Mouse (Mus musculus) layer of hippocampus, postnatal 14 days (tissue): ENCODE measurements at regions not wholly inside any gene's neighbourhood (a gene's known extent, or its start where the extent isn't known, plus 50 kb on each side); places are given as distances from the start of the nearest gene placed in this dataset.

Experiments
- DNase-seq, 2 experiments: peaks; one replicate each; pipeline ENCODE4 v3.0.0; 2021 to 2022; ENCODE audit warnings: low spot score in 2 of 2, mixed read lengths in 1 of 2

DNA sequence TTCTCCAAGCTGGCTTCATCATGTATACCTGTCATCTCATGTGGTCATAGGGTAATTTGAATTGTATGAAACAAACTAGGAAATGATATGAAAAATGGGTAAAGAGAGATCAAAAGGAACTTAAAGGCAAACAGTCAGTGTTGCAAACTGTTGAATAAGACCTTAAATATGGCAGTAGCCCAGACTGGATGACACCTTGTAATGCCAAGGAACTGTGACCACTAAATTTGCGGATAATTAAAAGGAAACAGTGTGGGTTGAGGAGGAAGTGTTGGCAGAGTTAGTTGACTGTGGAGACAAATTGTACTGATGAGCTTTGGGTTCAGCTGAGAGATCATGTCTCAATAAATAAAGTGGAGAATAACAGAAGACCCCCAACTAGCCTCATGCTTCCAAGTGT, 147.3 kb upstream of the Rasa1 start:
- DNase-seq = peak in 1 of 2 experiments; percentile 8

DNA sequence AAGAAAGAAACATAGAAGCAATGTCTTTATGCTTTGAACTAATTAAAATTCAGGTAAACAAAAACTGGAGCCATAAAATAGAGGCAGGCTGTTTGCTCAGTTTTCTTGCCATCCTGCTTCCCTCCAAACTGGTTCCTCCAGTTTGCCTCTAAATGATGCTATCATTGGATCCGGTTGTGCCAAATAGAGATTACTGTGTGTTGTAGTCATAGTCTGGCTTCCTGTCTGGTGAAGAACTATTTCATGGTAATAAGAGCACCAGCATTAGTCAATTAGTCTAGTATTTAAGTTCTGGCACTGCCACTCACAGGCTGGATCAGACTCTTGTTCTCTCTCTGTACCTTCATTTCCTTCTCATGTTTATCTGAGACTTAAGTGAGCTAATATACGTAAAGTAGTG, 141.9 kb upstream of the Rasa1 start:
- DNase-seq = no peak

DNA sequence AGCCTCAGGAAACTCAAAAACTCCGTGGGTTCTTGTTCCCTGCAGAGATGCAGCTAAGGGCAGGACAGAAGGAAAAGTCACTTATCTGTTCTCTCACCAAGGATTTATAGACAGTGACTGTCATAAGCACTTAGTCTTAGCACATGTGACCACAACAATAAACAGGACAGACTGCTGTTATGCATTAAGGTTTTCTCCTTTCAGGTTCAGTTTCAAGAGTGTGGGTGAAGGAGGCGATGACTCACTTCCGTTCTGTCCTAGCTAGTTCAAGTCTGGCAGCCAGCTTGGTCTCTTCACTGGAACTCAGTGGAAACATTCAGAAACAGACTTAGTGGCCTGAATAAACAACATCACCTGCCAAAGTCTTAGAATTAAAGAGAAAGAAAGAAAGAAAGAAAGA, 141.1 kb upstream of the Rasa1 start:
- no peak for DNase-seq

DNA sequence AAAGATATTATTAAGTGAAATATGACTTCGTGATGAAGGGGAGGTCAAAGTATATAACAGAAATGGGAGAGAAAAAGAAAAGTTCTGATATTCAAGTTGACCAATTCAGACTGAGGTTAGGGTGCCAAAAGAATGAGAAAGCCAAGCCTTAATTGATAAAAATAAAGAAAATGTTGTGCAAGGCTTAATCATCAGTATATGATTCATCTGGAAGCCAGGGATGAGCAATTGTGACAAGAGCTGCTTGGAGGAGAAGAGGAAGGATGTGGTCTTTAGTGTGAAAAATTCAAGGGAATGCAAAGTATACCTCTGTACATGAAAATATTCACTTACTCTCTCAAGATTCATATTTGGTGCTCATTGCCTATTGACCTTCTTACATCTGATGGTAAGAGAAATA, 129.7 kb upstream of the Rasa1 start:
- no peak for DNase-seq

DNA sequence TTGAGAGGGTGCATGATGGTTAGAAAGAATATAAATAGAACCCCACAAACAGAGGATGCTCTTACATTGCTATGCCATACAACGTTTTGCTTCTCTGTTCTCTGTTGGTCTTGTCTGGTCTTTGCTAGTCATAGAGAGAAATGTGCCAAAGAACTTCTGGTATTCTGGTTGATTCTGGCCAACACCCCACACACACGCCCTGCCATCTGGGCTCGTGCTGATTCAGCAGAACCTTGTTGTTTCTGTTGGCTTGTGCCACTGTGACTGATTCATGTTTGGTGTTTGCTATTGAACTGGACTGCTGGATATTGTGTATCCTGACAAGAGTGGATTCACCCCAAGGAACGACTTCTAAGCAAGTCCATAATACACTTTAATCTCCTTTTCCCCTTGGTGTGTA, 126.0 kb upstream of the Rasa1 start:
- no peak for DNase-seq

DNA sequence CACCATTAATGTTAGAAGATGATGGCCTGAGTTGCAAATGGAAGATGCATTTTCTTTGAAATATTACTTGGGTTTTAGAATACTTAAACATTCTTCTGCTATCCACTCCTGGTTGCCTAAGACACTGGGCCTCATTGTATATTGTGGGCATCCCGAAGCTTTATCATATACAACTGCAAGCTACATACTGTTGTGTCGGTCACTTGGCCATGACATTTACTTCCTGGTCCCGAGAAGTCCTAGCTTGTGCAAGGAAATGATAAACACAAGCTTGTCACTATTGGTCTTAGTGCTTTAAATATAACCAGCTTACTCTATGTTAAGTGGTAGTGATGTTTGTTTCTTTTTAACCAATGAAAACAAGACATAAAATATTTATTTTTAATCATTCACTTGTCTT, 122.4 kb upstream of the Rasa1 start:
- no peak for DNase-seq

DNA sequence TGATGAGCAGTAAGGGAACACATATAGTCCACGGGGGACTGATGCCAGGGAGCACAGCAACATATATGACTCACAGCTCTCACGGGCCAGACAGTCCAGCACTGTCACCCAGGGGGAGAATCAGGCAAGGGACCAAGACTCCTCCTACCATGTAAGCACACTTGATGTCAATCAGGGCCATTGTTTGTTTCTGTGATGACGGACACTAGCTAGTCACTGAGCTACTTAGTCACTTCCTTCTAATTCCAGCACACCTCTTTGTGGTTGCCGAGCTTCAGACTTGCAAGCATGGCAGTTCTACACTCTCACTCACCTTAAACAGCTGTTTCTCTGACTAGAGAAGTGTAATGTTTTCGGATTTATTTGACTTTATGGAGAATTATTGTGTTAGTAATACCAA, 109.9 kb upstream of the Rasa1 start:
- no peak for DNase-seq

DNA sequence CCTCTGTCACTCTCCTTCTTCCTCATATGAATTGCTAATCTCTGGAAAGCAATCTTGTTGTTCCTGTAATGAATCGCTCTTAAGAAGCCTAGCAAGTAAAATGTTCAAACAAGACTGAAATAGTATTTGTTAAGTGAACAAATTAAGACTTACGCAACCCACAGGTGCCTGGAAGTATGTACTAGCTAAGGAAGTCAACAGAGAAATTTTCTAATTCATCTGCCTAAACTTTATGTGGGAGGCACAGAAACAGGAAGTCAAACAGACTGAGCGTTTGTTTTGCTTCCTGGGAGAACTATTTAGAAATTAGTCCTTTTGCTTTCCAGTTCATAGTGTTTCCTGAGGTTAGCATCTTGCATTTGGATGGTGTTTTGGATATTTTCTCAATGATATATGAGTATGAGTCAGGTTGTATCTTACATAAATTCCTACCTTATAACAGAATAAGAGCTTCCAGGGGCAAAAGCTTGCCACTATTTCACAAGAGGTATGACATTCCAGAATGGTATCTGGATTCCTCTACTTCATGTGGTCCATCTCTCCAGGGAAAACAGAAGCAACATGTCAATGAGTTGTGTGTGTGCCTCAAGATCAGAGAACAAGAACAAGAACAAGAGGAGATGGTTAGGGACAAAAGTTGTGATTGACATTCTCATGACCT, 87.5 kb upstream of the Rasa1 start:
- DNase-seq = no peak

DNA sequence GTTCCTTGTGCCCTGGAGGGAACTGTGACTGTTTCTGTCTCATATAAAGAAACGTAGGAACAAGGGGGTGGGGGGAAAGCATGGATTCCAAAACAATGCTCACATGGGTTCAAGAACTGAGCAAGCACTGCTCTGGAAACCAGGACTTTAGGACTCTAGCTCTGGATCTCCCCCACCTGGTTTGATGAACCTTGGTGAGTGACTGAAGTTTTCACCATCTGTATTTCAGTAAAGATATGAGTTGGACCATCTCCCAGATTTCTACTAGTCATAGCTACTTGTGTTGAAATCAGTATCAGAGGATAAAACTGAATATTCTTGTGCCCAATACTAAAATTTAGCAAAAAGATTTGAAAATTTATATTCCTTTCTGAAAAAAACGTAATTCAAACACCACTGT, 70.7 kb upstream of the Rasa1 start:
- no peak for DNase-seq

DNA sequence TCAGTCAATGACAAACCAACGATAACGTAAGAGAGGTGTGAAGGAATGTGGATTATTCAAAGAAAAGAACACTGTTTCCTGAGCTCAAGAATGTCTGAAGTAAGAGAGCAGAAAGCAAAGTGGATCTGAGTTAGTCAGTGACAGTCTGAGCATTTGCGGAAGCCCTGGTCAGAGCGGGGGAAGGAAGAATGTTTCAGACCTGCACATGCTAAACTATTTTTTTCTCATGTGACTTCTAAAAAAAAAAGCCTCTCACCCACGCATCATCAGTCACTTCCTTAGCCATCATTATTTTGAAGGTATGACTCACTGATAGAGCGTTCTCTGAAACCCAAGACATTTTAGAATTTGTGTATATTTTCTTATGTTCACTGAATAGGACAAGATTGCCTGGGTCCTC, 70.2 kb upstream of the Rasa1 start:
- DNase-seq = no peak

DNA sequence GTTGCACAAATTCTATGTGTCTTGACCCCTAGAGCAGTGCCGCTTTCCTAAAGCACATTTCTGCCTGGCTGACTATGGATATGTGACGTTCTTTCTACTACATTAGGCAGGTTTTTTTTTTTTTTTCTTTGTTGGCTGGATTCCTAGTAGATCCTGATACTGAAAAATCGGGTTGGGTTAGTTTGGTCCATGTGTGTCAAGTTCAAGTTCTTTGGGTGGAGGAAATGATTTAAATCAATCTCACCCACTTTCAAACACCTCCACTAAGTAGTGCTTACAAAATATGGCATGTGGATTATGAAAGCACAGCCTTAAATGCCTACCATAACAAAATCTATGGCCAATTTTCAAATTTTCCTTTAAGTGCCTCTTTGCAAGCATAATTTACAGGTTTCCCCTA, 63.1 kb upstream of the Rasa1 start:
- no peak for DNase-seq
